Mouse (Mus musculus) left cerebral cortex, postnatal 25 days (tissue): ENCODE data around the gene Car11. TPM values are rescaled to one million over a fixed set of nuclear protein-coding genes. Genes with fewer than 3 reads are reported as not detected.
A peak's percentile ranks its signal among the peaks of the same experiment; 100 is the strongest.

Experiments
- DNase-seq, 2 experiments: peaks; one replicate each; pipeline ENCODE4 v3.0.0; 2022; ENCODE audit warnings: low spot score in 2 of 2, mixed read lengths in 1 of 2
- intact Hi-C: fragments of 180-260 bp; cut with DNase I; formaldehyde crosslinking; loops from one replicate; pipeline ENCODE4 v1.15.1; 2025
- total RNA-seq, 2 experiments: library from RNA; stranded (reverse); gene quantifications; 2 replicates each; pipeline ENCODE4 v1.2.3; 2021

Gene Car11
- total RNA-seq, 2 experiments from 2014 or later = 184 to 223 TPM

DNA sequence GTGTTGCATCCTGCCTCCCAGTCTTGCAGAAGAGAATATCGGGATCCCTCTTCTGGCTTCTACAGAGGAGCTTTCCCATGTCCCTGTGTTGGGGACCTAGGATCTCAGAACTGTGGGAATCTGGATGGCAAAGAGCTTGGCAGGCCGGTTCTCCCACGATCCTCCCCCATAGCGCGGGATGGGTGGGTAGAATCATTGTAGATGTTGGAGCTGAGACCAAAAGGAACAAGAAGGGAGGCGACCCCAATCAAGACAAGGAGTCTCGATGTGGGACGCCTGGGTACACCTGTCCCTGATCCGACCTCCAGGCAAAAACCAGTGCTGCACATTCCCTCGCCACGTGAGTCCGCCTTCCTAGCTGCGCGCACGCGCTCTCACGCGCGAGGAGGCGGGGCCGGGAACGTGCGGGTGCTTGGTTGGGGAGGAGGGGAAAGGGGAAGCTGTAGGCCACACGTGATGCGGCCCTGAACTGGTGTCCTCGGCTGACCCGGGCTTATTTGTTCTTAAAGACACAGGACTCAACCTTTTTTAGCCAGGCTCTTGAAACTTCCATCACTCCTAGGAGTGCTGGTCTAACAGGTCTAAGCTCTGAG is 7.8 kb downstream of the Car11 start:
- peak; percentile 96 for DNase-seq
- intact Hi-C loops = loop anchor here (10.0 kb wide), 1 partner anchor 243 kb away; the partner anchor contains the start of gene Bax

DNA sequence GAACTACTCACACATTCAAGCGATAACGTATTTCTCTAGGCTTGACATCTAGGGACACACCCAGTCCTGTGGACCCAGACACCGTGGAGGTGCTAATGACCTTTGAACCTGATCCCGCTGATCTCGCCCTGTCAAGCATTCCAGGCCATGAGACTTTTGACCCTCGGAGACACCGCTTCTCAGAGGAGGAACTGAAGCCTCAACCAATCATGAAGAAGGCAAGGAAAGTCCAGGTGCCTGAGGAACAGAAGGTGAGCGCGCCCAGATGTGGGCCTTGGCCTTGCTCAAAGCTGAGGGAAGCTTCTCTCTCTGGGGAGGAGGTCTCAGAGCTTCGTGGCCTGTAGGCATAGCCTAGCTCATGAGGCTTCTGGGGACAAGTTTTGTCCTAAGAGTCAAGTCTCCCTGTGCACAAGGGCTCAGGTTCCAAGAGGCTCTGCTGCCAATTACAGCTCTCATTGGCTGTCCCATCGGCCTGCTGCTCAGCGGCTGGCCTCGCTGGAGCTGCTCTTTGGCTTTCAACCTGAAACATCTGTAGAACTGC is 8.6 kb downstream of the Car11 start:
- DNase-seq = no peak
- intact Hi-C loops = loop anchor here (10.0 kb wide), 1 partner anchor 243 kb away; the partner anchor contains the start of gene Bax

DNA sequence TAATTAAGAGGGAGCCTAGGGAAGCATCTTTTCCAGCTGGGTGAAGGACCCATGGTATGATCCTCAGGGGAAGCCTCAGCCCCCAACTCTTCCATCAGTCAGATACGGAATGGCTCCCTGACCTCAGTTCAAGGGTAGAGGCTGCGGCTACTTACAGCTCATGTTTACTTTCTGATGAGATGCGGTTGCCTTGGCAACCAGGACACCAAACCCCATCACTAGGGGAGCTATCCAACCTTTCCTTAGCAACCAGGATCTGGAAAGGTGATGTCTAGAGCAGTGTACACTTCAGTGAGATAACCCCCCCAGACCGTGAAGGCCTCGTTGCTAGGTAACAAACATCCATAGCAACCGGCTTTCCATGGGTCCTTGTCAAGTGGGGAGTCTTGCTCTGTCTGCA is 9.4 kb downstream of the Car11 start:
- DNase-seq = no peak
- intact Hi-C loops = loop anchor here (10.0 kb wide), 1 partner anchor 244 kb away; the partner anchor contains the start of gene Bax

DNA sequence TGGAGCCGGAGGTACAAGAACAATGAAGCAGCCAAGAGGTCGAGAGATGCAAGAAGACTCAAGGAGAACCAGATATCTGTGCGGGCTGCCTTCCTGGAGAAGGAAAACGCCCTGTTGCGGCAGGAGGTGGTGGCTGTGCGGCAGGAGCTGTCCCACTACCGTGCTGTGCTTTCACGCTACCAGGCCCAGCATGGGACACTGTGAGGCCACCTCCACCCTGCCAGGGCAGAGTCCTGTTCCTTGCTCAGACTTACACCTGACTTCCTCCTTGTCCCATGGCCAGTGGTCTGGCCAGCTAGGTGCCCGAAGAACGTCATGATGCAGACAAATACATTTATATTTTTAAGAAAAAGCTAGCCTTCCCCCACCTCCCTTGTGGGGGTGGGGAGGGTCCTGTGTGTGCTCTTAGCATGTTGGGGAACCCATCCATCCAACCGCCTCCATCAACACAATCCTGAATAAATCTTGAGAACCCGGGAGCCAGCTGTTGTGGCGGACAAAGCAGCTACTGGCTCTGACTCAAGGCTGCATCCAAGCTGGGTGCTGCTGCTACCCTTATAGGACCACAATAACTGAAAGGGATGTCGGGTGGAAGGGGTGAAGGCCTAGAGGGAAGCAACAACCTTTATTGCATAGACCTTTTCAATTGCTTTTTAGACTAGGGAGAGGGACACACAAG is 10.2 kb downstream of the Car11 start:
- intact Hi-C loops = loop anchor here (10.0 kb wide), 1 partner anchor 245 kb away; the partner anchor contains the start of gene Bax
- no peak for DNase-seq

DNA sequence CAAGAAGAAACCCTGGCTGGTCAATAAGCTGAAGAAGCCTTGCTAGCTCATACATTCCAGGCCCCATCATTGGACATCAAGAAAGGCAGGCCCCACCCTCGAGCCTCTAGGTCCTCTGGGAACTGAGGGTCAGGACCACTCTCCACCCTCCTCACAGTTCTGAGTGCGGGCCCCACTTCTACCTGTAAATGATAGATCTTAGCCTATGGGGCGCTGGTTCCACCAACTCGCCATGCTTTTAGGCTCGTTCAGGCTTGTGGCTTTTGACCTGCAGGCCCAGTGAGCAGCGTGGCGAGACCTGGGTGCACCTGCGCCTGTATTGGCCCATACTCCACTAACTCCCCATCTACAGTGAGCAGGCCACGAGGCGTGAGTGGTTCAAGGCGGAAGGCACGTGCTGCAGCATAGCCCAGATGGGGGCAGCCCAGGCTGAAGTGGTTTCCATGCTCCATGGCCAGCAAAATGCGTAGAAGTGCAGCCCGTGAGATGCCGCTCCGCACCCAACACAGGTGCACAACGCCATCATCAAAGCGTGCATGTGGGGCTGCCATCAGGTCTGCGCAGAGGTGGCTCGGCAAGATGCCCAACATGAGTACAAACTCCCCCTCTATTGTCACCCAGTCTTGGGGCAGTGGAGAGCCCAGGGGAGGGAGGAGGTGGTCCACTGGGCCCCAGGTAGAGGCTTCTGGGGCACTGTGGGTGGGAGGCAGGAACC is 11.0 kb downstream of the Car11 start:
- no peak for DNase-seq
- intact Hi-C loops = no loop called here

DNA sequence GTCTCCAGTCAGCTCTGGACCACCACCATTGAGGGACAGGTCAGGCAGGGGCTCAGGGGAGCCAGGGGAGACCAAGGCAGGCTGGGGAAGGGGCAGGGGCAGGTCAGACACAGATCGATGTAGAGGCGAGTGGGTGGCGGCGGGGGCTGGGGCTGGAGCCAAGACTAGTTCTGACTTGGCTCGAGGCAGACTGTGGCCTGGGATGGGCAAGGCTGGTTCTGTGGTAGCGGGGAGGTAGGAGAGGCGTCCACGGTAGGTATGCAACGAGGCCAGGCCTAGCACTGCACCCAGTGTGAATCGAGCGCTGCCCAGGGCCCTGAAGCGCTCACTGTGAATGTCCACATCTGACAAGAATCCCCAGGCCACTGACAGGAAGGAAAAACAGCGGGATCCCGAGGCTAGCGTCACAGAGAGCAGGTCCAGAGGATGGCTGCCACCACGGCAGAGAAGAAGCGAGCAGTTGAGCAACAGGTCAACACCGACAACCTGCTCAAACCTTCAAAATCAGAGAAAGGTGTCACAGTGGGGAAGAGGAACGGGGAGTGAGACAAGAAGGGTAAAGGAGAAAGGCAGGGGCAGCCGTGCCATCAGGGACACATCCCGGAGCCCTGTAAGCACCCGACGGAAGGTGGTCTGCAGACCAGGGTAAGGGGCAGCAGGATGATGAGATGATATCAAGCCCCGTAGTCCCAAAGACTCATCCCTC is 11.8 kb downstream of the Car11 start:
- no peak for DNase-seq

DNA sequence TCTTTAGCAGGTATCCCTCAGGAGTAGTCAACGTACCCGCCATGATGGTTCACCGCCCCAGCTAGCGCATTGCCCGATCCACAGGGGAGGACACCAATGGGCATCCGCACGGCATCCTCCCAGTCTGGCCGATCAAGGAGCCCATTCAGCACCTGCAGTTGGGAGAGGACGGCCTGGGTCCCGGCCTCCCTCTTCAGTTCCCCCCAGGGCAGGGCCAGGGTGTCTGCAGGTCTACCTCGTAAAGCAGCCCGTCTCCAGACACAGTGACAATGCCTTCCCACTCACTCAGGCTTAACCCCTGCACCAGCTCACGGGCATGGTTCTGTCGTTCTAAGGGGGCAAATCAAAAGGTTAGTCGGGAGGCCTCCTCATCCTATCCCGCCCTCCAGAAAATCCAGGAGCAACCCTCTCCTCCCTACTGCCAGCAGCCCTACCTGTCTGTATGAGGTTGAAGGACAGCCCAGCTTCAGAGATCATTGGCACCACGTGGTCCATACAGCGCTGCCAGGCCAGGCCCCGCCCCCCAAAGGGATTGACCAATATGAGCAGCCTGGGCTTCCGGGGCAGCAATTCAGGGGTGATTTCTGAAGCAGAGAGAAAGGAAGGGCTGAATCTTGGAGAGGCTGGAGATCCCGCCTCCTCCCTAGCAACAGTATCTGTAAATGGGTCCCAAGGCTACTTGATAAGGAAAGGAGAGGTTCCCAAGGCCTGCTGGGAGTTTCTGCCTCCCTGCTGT is 12.5 kb downstream of the Car11 start:
- no peak for DNase-seq
- intact Hi-C loops = no loop called here

More for the DNA sequence above, 11.8 kb downstream of the Car11 start:
- intact Hi-C loops = no loop called here

DNA sequence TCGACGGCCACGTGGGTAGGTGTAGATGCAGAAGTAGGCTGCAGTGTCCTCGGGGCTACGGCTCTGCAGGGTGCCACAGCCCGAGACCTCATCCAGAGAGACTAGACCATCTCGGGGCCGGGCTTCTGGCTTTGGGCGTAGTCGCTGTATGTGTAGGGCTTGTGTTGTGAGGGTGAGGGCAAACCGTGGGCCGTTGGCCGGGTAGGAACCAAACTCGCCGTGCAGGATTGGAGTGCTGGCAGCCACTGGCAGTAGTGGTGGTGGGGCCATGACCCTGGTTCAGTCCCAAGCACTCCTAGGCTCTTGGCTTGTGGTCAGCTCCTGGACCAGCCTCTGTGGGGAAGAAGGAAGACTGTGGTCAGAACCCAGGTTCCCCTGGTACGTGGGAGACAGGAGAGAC is 13.8 kb downstream of the Car11 start:
- no peak for DNase-seq
- intact Hi-C loops = no loop called here

DNA sequence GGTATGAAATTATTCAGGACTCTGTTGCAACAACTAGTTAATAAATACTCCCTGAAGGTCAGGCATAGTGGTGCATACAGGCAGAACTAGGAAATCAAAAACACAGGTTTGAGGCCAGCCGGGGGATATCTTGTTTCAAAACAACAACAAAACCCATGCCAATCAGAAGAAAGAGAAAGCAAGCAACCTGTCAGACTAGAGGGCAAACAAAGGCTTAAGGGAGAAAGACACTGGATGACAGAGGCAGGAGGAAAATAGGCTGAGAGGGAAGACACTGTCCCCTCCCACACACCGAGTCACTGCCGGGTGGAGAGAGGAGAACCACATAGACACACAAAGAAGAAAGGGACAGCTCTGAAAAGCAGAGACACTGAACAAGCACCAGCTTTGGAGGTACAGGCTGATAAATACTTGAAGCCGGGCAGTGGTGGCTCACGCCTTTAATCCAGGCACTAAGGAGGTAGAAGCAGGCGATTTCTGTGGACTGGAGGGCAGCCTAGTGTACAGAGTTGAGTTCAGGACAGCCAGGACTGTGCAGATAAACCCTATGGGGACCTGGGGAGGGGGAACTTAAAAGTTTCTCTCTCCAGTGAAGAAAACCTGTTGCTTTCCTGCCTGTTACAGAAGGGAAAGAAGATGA is 14.4 kb downstream of the Car11 start:
- no peak for DNase-seq
- intact Hi-C loops = no loop called here

DNA sequence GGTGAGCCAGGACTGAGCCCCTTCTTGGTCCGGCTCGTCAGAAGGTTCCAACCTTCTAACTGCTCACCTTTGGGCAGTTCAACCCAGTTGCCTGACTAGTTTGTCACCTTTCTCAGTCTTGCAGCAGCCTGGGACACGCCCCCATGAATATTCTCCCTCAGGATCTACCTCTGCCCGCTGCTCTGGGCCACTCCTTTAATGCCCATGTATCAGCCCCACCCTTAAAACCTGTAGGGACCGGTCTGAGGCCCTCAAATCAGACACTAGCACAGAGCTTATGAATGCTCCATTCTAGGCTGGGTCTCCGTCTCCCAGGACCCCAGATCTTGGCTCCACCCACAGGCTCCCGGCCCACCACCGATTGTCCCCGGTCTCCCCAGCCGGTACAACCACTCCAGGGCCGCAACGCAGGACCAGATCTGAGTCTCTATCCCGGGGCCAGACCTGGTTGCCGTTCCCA is 15.0 kb downstream of the Car11 start:
- intact Hi-C loops = loop anchor here (5.0 kb wide), 1 partner anchor 88 kb away; no protein-coding TSS in a partner anchor
- no peak for DNase-seq

DNA sequence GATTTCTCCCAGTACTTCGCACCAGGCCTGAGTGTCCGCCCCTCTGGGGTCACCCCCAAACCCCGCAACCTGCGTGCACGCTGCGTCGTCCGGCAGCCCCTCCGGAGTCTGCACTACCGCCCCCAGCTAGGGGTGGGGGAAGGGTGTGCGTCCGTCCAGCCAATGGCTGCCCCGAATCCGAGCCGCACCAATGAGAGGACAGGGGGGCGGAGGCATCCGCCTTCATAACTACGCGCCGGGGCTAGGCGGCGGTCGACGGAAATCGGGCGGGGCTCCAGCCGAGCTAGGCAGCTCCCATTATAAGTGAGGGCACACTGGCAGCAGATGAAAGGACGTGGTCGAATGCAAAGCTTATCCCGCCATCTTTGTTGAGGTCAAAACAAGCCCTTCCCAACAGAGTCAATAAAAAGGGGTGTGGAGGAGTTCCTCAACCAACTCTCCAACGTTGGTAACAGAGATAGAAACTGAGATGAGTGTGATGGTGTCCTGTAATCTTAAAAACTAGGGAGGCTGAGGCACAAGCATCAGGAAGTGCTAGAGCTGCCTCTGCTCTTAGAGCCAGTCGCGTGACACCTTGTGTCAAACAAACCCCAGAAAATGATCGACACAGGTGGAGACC is 15.6 kb downstream of the Car11 start, which contains the start of gene Rpl18:
TSS of gene Rpl18 (plus strand) at position 368 of the 619 bp plus-strand sequence.
- peak; percentile 98 to 99 for DNase-seq
- intact Hi-C loops = loop anchor here (5.0 kb wide), 1 partner anchor 87 kb away; no protein-coding TSS in a partner anchor

DNA sequence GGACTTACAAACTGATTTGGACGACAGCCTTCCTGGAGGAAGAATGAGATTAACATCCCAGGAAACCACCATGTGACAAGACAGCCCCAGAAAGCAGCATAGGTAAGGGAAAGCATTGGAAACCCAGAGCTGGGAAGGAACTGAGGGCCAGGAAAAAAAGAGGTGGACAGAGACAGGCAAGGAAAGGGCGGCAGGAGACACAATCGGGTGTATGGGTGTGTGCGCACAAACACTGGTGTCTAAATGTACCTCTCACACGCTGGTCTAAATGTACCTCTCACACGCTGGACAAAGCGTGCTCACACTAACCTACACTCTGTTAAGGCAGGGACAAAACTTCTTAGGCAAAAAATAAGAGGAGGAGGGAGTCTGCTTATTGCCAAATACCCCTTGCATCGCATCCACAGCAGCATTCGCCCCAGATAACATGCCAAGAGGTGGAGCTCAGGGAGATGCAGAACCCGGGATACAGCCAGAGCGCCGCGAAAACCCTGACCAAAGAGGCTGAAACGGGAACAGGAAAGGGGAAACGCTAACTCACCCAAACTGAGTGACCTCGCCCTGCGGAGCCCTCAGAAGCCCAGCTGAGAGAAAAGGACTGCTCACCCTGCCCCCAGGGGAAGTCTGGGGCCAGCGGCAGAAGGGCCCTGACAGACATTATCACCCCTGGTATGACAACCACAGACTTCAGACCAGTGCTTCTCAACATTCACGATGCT is 16.3 kb downstream of the Car11 start:
- no peak for DNase-seq
- intact Hi-C loops = loop anchor here (5.0 kb wide), 1 partner anchor 86 kb away; no protein-coding TSS in a partner anchor

DNA sequence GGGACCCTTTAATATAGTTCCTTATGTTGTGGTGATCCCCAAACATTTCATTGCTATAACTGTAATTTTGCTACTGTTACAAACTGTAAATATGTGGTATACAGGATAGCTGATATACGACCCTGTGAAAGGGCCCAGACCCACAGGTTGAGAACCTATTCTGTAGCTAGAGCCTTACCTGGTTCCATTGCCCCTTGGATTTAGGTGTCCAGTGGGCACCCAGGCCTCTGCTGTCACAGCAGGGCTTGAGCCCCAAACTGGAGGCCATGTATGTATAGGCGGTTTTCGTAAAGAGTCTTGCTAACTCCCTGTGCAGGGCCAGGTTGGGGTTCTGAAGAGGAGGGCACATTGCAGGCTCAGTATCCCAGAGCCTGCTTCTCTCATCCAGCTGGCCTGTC is 16.8 kb downstream of the Car11 start:
- DNase-seq = no peak
- intact Hi-C loops = loop anchor here (5.0 kb wide), 1 partner anchor 86 kb away; no protein-coding TSS in a partner anchor

DNA sequence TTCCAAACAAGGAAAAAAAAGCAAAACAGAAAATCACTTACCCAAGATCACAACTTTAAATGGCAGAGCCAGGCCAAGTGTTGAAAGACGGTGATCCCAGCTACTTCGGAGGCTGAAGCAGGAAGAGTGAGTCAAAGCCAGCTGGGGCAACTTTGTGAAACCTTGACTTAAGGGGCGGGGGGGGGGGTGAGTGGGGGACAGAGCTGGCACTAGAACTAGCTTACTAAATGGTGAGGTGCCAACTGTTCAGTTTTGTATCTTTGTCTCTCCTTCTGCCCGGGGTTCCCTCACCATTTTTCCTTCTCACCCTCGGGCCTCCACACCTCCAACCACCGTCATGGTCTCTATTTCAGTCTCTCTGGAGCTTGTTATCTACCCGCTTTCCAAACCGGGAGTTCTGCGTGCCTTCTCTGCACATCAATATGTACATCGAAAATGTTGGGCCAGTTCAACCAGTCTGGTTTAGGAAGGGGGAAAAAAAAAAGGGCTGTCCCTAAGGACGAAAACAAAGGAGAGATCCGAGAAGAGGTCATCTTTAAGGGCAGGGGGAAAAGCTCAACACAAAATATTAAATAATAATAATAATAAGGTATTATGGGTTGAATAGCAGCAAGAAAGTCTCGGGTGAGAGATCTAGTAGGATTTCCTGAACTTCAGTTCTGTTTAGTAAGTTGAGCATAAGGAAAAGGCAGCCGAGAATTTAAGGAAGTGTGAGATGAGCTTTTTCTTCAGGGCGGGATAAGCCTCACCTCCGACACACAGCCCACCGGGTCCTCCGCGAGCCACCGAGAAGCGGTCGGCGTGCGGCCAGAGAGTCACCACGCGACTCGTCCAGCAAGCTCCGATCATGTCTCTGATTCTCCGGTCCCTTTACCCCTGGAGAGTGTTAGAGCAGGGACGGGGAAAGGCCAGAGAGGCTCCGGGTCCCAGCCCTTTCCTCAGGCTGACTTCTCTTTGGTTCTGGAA is 17.6 kb downstream of the Car11 start:
- intact Hi-C loops = loop anchor here (5.0 kb wide), 1 partner anchor 85 kb away; no protein-coding TSS in a partner anchor
- DNase-seq = no peak

DNA sequence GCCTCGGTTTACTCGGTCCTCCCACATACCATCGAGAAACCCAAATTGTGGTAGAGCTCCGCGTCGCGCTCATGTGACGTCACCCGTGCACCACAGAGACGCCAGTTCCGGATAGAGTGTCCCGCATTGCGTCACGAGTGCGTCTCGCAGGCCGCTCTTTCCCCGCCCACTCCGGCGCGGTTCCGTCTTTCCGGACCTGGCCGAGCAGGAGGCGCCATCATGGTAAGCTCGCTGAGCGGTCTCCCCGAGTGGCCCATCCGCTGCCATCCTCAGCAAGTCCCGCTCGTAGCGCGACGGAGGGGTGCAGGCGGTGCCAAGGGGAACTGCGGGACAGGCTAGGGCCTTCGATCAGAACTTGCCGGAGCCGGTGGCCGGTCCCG is 18.3 kb downstream of the Car11 start, which contains the start of gene Sphk2:
TSS of gene Sphk2 (minus strand) at position 85 of the 380 bp plus-strand sequence.
- peak; percentile 99 for DNase-seq
- intact Hi-C loops = loop anchor here (5.0 kb wide), 1 partner anchor 84 kb away; no protein-coding TSS in a partner anchor

DNA sequence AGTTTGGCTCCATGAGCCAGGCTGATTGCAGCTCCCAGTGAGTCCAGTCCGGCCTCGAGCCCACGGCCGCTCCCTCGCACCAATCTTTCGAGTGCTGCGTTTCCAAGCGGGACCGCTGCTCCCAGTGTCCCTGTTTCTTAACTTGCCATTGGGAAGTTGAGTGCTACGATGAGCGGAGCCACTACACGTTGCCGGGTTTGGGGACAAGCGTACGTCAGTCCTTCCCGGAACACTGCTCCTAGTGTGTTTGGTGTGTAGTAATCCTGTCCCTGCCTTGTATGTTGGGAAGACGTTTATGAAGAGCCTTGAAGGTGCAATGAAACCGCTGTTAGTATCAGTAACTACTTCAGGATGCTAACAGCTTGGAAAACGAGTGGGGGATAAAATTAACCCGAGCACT is 18.7 kb downstream of the Car11 start:
- no peak for DNase-seq
- intact Hi-C loops = loop anchor here (5.0 kb wide), 1 partner anchor 84 kb away; no protein-coding TSS in a partner anchor
